Mouse (Mus musculus) CH12.LX (cell line): ENCODE data around the gene Zmat5.
A peak's percentile ranks its signal among the peaks of the same experiment; 100 is the strongest.

Experiments
- CHD1 ChIP-seq: IDR thresholded peaks from 2 replicates; pipeline ENCODE4 v1.6.1; 2012; ENCODE audit warnings: low read depth, low read length, improper control_type of control experiment, inconsistent platforms
- CTCF ChIP-seq, 2 experiments: IDR thresholded peaks in 1 of 2; conservative IDR thresholded peaks in 1 of 2; 2 replicates each; pipeline ENCODE4 v1.5.1; 2011 to 2012; ENCODE audit warnings: low read depth in 2 of 2, low read length in 2 of 2, improper control_type of control experiment in 1 of 2, inconsistent platforms in 1 of 2, mild to moderate bottlenecking in 1 of 2, moderate library complexity in 1 of 2
- E2F4 ChIP-seq: IDR thresholded peaks from 2 replicates; pipeline ENCODE4 v1.6.1; 2011; ENCODE audit warnings: low read depth, low read length, improper control_type of control experiment; ENCODE audit not compliant: insufficient replicate concordance
- ELF1 ChIP-seq: IDR thresholded peaks from 2 replicates; pipeline ENCODE4 v1.6.1; 2014; ENCODE audit warnings: low read depth, mild to moderate bottlenecking, inconsistent platforms, low read length, improper control_type of control experiment
- EP300 ChIP-seq: IDR thresholded peaks from 2 replicates; pipeline ENCODE4 v1.6.1; 2011; ENCODE audit warnings: low read length, improper control_type of control experiment
- MAX ChIP-seq: IDR thresholded peaks from 2 replicates; pipeline ENCODE4 v1.6.1; 2011; ENCODE audit warnings: low read length, improper control_type of control experiment
- PAX5 ChIP-seq: IDR thresholded peaks from 2 replicates; pipeline ENCODE4 v1.6.1; 2012; ENCODE audit warnings: low read length, inconsistent platforms, mixed read lengths
- POLR2A ChIP-seq: IDR thresholded peaks from 2 replicates; pipeline ENCODE4 v1.6.1; 2011; ENCODE audit warnings: low read depth, mild to moderate bottlenecking, improper control_type of control experiment, low read length
- USF1 ChIP-seq: IDR thresholded peaks from 2 replicates; pipeline ENCODE4 v1.6.1; 2014; ENCODE audit warnings: low read depth, mild to moderate bottlenecking, inconsistent platforms, low read length, improper control_type of control experiment
- ZC3H11A ChIP-seq: IDR thresholded peaks from 2 replicates; pipeline ENCODE4 v1.6.1; 2012; ENCODE audit warnings: low read depth, mild to moderate bottlenecking, inconsistent platforms, low read length, improper control_type of control experiment
- ZMIZ1 ChIP-seq: IDR thresholded peaks from 2 replicates; pipeline ENCODE4 v1.6.1; 2012; ENCODE audit warnings: low read depth, mild to moderate bottlenecking, inconsistent platforms, low read length, improper control_type of control experiment

DNA sequence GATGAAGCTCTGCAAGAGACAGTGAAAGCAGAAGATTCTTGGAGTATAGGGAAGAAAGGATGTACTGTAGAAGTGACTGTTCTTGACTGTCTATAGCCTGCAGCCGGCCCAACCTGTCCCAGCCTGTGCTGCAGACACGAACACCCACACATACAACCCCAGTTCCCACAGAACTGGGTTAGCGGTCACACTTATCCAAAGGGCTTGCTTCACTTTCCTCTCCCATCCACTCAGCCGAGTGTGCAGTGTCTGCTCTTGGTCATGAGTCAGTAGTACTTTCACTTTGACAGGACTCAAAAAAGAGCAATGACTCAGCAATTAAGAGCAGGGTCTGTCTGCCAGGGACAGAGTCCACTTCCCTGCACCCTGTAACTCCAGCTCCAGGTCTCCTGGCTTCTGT, 43.2 kb upstream of the Zmat5 start:
- TF ChIP-seq ZC3H11A (no peak), USF1 (no peak), E2F4 (no peak), CTCF (conservative IDR thresholded peaks at IDR 0.05 in 1 of 2, IDR thresholded peaks at IDR 0.05 in 1 of 2; ENCODE audit: low read depth in 2 of 2, low read length in 2 of 2) (no peak), ELF1 (no peak), POLR2A (peak; percentile 31; the same call in 1 of the 2 replicates), EP300 (peak; percentile 81), ZMIZ1 (no peak), CHD1 (no peak), PAX5 (no peak), MAX (no peak)
